Mouse (Mus musculus): Measurements from ENCODE around the gene Tnfrsf21. TPM values are rescaled to one million over a fixed set of nuclear protein-coding genes. Genes with fewer than 3 reads are reported as not detected.

Gene Tnfrsf21
- polyA plus RNA-seq (2015; fragmentation: Nextera tagmentation; extraction: Ambion mirVana): 45.6 and 46.1 TPM in 2 replicates

GRCm38 (mm10) chr17:43016371-43017331, at the start of gene Tnfrsf21:
TSS of gene Tnfrsf21 (plus strand) at chr17:43016555.
- Histone ChIP-seq H3K27ac (peak within 1 kb of the TSS; percentile 93), H3K27me3 (no peaks in the 10 kb centered on the region), H3K4me1 (replicated peaks) (peaks cover 20% of the 10 kb centered on the region), H3K9ac (replicated peaks) (peak within 1 kb of the TSS; percentile 97), H3K4me2 (replicated peaks) (peak within 1 kb of the TSS; percentile 62), H3K36me3 (0 out of 2 replicates have a peak, but pooled peaks cover 5% of the 10 kb centered on the region), H3K4me3 (replicated peaks) (peak within 1 kb of the TSS; percentile 81), H3K9me3 (no peaks in the 10 kb centered on the region)
- ATAC-seq: peak; percentile 95
- WGBS: under 1% methylated on average over 79 of the region's 80 CpGs

GRCm38 (mm10) chr17:42968174-42968573, 48.2 kb upstream of the Tnfrsf21 start:
- Histone ChIP-seq H3K4me1 (replicated peaks) (no peaks in the 10 kb centered on the region), H3K27ac (no peak overlapping the region), H3K36me3 (no peaks in the 10 kb centered on the region), H3K4me3 (replicated peaks) (no peak overlapping the region), H3K9me3 (no peaks in the 10 kb centered on the region), H3K9ac (replicated peaks) (no peak overlapping the region), H3K4me2 (replicated peaks) (no peak overlapping the region), H3K27me3 (no peaks in the 10 kb centered on the region)
- ATAC-seq: no peak
- 84% methylated on average over 2 of the region's 2 CpGs for WGBS

- no peak overlapping the region for H3K4me3 ChIP-seq (replicated peaks)
- no peaks in the 10 kb centered on the region for H3K36me3 ChIP-seq
- no peak overlapping the region for H3K4me2 ChIP-seq (replicated peaks)
- H3K27me3 ChIP-seq: no peaks in the 10 kb centered on the region
- no peak overlapping the region for H3K27ac ChIP-seq
- no peaks in the 10 kb centered on the region for H3K9me3 ChIP-seq
- ATAC-seq: no peak
- H3K4me1 ChIP-seq (replicated peaks): no peaks in the 10 kb centered on the region
- 85% methylated on average over 18 of the region's 18 CpGs for WGBS
- no peak overlapping the region for H3K9ac ChIP-seq (replicated peaks)
Observed at GRCm38 (mm10) chr17:42975312-42975996, 40.9 kb upstream of the Tnfrsf21 start.

- no peak for ATAC-seq
- Histone ChIP-seq H3K9me3 (no peaks in the 10 kb centered on the region), H3K4me3 (replicated peaks) (no peak overlapping the region), H3K27me3 (no peaks in the 10 kb centered on the region), H3K4me2 (replicated peaks) (no peak overlapping the region), H3K27ac (no peak overlapping the region), H3K9ac (replicated peaks) (no peak overlapping the region), H3K36me3 (no peaks in the 10 kb centered on the region), H3K4me1 (replicated peaks) (no peaks in the 10 kb centered on the region)
- 77% methylated on average over 7 of the region's 7 CpGs for WGBS
Observed at GRCm38 (mm10) chr17:42977766-42978165, 38.6 kb upstream of the Tnfrsf21 start.

GRCm38 (mm10) chr17:42978345-42978744, 38.0 kb upstream of the Tnfrsf21 start:
- WGBS: 87% methylated on average over 4 of the region's 4 CpGs
- no peak overlapping the region for H3K27ac ChIP-seq
- no peak for ATAC-seq
- no peaks in the 10 kb centered on the region for H3K4me1 ChIP-seq (replicated peaks)
- no peak overlapping the region for H3K4me2 ChIP-seq (replicated peaks)
- no peaks in the 10 kb centered on the region for H3K9me3 ChIP-seq
- no peaks in the 10 kb centered on the region for H3K36me3 ChIP-seq
- H3K9ac ChIP-seq (replicated peaks): no peak overlapping the region
- no peak overlapping the region for H3K4me3 ChIP-seq (replicated peaks)
- H3K27me3 ChIP-seq: no peaks in the 10 kb centered on the region

GRCm38 (mm10) chr17:42981806-42982205, 34.5 kb upstream of the Tnfrsf21 start:
- ATAC-seq: no peak
- H3K27ac ChIP-seq: no peak overlapping the region
- no peaks in the 10 kb centered on the region for H3K36me3 ChIP-seq
- H3K4me3 ChIP-seq (replicated peaks): no peak overlapping the region
- WGBS: 95% methylated on average over 3 of the region's 3 CpGs
- no peak overlapping the region for H3K9ac ChIP-seq (replicated peaks)
- no peaks in the 10 kb centered on the region for H3K27me3 ChIP-seq
- no peaks in the 10 kb centered on the region for H3K4me1 ChIP-seq (replicated peaks)
- no peak overlapping the region for H3K4me2 ChIP-seq (replicated peaks)
- H3K9me3 ChIP-seq: no peaks in the 10 kb centered on the region

- H3K9me3 ChIP-seq: no peaks in the 10 kb centered on the region
- 67% methylated on average over 4 of the region's 4 CpGs for WGBS
- H3K27me3 ChIP-seq: no peaks in the 10 kb centered on the region
- H3K9ac ChIP-seq (replicated peaks): no peak overlapping the region
- no peak overlapping the region for H3K27ac ChIP-seq
- H3K4me2 ChIP-seq (replicated peaks): no peak overlapping the region
- no peak for ATAC-seq
- no peaks in the 10 kb centered on the region for H3K4me1 ChIP-seq (replicated peaks)
- no peak overlapping the region for H3K4me3 ChIP-seq (replicated peaks)
- H3K36me3 ChIP-seq: no peaks in the 10 kb centered on the region
Observed at GRCm38 (mm10) chr17:42982568-42982967, 33.8 kb upstream of the Tnfrsf21 start.

GRCm38 (mm10) chr17:42985837-42986589, 30.3 kb upstream of the Tnfrsf21 start:
- no peaks in the 10 kb centered on the region for H3K27me3 ChIP-seq
- no peak overlapping the region for H3K4me2 ChIP-seq (replicated peaks)
- H3K9ac ChIP-seq (replicated peaks): no peak overlapping the region
- no peaks in the 10 kb centered on the region for H3K9me3 ChIP-seq
- no peak overlapping the region for H3K27ac ChIP-seq
- H3K4me1 ChIP-seq (replicated peaks): no peaks in the 10 kb centered on the region
- ATAC-seq: no peak
- 61% methylated on average over 9 of the region's 9 CpGs for WGBS
- no peaks in the 10 kb centered on the region for H3K36me3 ChIP-seq
- no peak overlapping the region for H3K4me3 ChIP-seq (replicated peaks)

- H3K9me3 ChIP-seq: no peaks in the 10 kb centered on the region
- no peak overlapping the region for H3K4me3 ChIP-seq (replicated peaks)
- H3K27me3 ChIP-seq: no peaks in the 10 kb centered on the region
- no peak for ATAC-seq
- H3K27ac ChIP-seq: no peak overlapping the region
- H3K9ac ChIP-seq (replicated peaks): no peak overlapping the region
- H3K4me1 ChIP-seq (replicated peaks): no peaks in the 10 kb centered on the region
- H3K4me2 ChIP-seq (replicated peaks): no peak overlapping the region
- no peaks in the 10 kb centered on the region for H3K36me3 ChIP-seq
- WGBS: 25% methylated on average over 4 of the region's 4 CpGs
Observed at GRCm38 (mm10) chr17:42987692-42988091, 28.7 kb upstream of the Tnfrsf21 start.

- H3K4me3 ChIP-seq (replicated peaks): no peak overlapping the region
- no peaks in the 10 kb centered on the region for H3K9me3 ChIP-seq
- no peak overlapping the region for H3K9ac ChIP-seq (replicated peaks)
- no peaks in the 10 kb centered on the region for H3K4me1 ChIP-seq (replicated peaks)
- 90% methylated on average over 4 of the region's 4 CpGs for WGBS
- no peak overlapping the region for H3K4me2 ChIP-seq (replicated peaks)
- no peaks in the 10 kb centered on the region for H3K27me3 ChIP-seq
- no peak overlapping the region for H3K27ac ChIP-seq
- H3K36me3 ChIP-seq: no peaks in the 10 kb centered on the region
- 0 out of 2 replicates have a peak, but pooled peaks have one; percentile 27 for ATAC-seq
Observed at GRCm38 (mm10) chr17:42989981-42990380, 26.4 kb upstream of the Tnfrsf21 start.

- ATAC-seq: no peak
- Histone ChIP-seq H3K9me3 (no peaks in the 10 kb centered on the region), H3K4me2 (replicated peaks) (no peak overlapping the region), H3K27ac (no peak overlapping the region), H3K36me3 (no peaks in the 10 kb centered on the region), H3K4me3 (replicated peaks) (no peak overlapping the region), H3K9ac (replicated peaks) (no peak overlapping the region), H3K27me3 (no peaks in the 10 kb centered on the region), H3K4me1 (replicated peaks) (no peaks in the 10 kb centered on the region)
- 60% methylated on average over 11 of the region's 11 CpGs for WGBS
Observed at GRCm38 (mm10) chr17:42991112-42991511, 25.2 kb upstream of the Tnfrsf21 start.

Data from midbrain, embryonic 13.5 days (tissue).